Mouse (Mus musculus) heart, embryonic 12.5 days (tissue): Measurements from ENCODE around the gene Kif11. TPM values are rescaled to one million over a fixed set of nuclear protein-coding genes. Genes with fewer than 3 reads are reported as not detected.

ENCODE experiments used
- ATAC-seq: fragments of 200-750 bp; cut with Nextera tagmentation; 2 replicates; pipeline ENCODE4 v1.8.0; 2017; ENCODE audit warnings: moderate TSS enrichment, moderate library complexity; ENCODE audit not compliant: insufficient number of reproducible peaks, low FRiP score
- H3K27ac ChIP-seq: fragments of 300-500 bp; sonication (generic); 2 replicates; pipeline ENCODE4 v1.5.1; 2016; ENCODE audit warnings: mild to moderate bottlenecking, moderate library complexity; ENCODE audit not compliant: poor library complexity, severe bottlenecking
- H3K27me3 ChIP-seq: fragments of 300-500 bp; sonication (generic); replicated peaks from 2 replicates; pipeline ENCODE4 v1.6.1; 2016; ENCODE audit warnings: mild to moderate bottlenecking, moderate library complexity
- H3K36me3 ChIP-seq: fragments of 300-500 bp; sonication (generic); 2 replicates; pipeline ENCODE4 v1.6.1; 2016; ENCODE audit warnings: mild to moderate bottlenecking, moderate library complexity
- H3K4me1 ChIP-seq: fragments of 300-500 bp; sonication (generic); replicated peaks from 2 replicates; pipeline ENCODE4 v1.6.1; 2016; ENCODE audit warnings: mild to moderate bottlenecking
- H3K4me2 ChIP-seq: fragments of 300-500 bp; sonication (generic); 2 replicates; pipeline ENCODE4 v1.6.1; 2016; ENCODE audit warnings: mild to moderate bottlenecking, moderate library complexity
- H3K4me3 ChIP-seq: fragments of 300-500 bp; sonication (generic); 2 replicates; pipeline ENCODE4 v1.5.1; 2016; ENCODE audit warnings: mild to moderate bottlenecking
- H3K9ac ChIP-seq: fragments of 300-500 bp; sonication (generic); 2 replicates; pipeline ENCODE4 v1.6.1; 2016; ENCODE audit warnings: mild to moderate bottlenecking, moderate library complexity
- H3K9me3 ChIP-seq: fragments of 300-500 bp; sonication (generic); replicated peaks from 2 replicates; pipeline ENCODE4 v1.6.1; 2016; ENCODE audit warnings: mild to moderate bottlenecking, moderate library complexity
- WGBS: fragments of 180-500 bp; shearing (Covaris S2); methylation state at CpG from one replicate; pipeline ENCODE4 v1.1.7; 2016; 5-methylcytosine and 5-hydroxymethylcytosine counted together
- polyA plus RNA-seq: library from polyadenylated mRNA; unstranded; fragments of >200 nt; fragmentation: Nextera tagmentation; extraction: Ambion mirVana; gene quantifications from 2 replicates; pipeline ENCODE4 v1.2.1, GENCODE M21; 2016

Kif11 gene
- polyA plus RNA-seq, 1 experiment from 2014 or later: 53.6 TPM

DNA sequence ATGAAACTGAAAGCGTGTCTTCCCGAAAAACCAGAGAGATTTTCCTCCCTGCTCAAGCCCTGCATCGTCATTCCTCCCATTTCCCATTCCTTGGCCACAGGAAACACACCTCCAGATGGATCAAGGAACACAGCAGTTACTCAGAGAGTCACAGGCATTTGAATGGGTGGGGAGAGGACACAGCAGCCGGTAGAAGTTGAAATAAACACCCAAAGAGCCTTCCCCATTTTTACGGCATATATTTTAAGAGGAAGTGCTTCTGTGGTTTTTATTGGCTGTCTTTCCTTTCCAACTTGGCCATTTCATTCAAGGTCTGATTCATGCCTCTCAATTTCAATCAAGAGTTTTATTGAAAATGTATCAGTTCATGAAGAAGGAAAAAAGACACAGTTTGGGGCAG, 72.0 kb downstream of the Kif11 start:
- H3K4me3 ChIP-seq: no peak overlapping the region
- peaks cover 4% of the 10 kb centered on the region; the same call in 1 of the 2 replicates for H3K4me1 ChIP-seq
- no peaks in the 10 kb centered on the region for H3K36me3 ChIP-seq
- 62% methylated on average over 5 of the region's 5 CpGs for WGBS
- H3K27ac ChIP-seq: no peak overlapping the region
- no peak overlapping the region for H3K4me2 ChIP-seq
- H3K9me3 ChIP-seq: no peaks in the 10 kb centered on the region
- no peak overlapping the region for H3K9ac ChIP-seq
- no peak for ATAC-seq
- peaks cover 26% of the 10 kb centered on the region for H3K27me3 ChIP-seq

DNA sequence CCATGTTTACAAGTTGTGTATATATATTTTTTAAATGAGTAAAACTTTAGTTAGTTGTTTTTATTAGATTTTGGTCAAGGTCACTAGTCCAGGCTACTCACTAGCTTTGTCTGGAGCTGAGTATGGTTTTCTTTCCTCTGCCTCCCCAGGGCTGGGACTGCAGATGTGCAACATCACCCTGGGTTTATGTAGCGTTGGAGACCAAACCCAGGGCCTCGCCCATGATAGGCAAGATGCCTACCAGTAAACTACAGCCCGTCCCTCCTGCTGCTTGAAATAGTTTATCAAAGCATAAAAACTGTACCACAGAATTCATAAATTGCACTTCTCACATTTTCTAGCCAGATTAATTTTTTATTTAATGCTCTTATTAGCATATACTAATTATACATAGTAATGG, 73.0 kb downstream of the Kif11 start:
- Histone ChIP-seq H3K27me3 (peaks cover 34% of the 10 kb centered on the region), H3K9me3 (no peaks in the 10 kb centered on the region), H3K4me3 (no peak overlapping the region), H3K27ac (no peak overlapping the region), H3K36me3 (no peaks in the 10 kb centered on the region), H3K4me1 (no peaks in the 10 kb centered on the region), H3K9ac (no peak overlapping the region), H3K4me2 (no peak overlapping the region)
- no peak for ATAC-seq
- WGBS: 75% methylated on average over 3 of the region's 3 CpGs

DNA sequence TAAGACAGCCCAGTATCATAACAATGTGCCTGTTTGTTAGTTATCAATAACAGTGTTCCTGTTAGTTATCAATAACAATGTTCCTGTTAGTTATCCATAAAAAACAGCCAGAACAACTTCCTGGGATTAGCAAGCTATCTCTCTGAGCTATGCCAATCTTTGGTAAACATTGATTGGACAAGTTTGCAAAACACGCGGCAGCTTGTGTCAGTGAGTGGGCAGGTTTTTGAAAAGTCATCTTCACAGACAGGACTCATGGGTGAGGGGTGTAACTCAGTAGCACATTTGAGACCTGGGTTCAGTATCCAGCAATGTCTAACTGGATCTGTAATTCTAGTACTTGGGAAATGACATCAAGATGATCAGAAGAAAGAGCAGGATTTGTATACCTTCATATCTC, 79.3 kb downstream of the Kif11 start:
- Histone ChIP-seq H3K27me3 (peaks cover 23% of the 10 kb centered on the region), H3K4me1 (no peaks in the 10 kb centered on the region), H3K9ac (no peak overlapping the region), H3K4me3 (no peak overlapping the region), H3K36me3 (no peaks in the 10 kb centered on the region), H3K4me2 (no peak overlapping the region), H3K9me3 (peaks cover 9% of the 10 kb centered on the region; the same call in 1 of the 2 replicates), H3K27ac (no peak overlapping the region)
- WGBS: 66% methylated on average over 2 of the region's 2 CpGs
- no peak for ATAC-seq

DNA sequence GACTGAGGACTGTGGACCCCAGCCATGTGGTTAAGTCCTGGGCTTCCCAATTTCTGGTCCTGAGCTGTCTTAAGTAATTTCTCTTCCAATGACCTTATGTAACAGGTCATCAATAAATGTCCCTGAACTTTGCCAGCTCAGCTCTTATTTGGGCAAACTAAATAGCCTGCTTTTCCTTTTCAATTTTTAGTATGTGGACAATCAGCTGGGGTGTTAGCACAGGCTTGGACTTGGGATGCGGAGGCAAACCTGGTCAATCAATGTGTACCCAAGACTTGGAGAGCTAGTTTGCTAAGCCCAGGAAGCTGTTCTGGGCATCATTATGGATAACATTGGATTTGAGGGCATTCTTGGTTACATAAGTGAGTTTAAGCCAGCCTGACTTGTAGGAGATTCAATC, 79.8 kb downstream of the Kif11 start:
- no peaks in the 10 kb centered on the region for H3K36me3 ChIP-seq
- H3K4me2 ChIP-seq: no peak overlapping the region
- H3K4me3 ChIP-seq: no peak overlapping the region
- no peak overlapping the region for H3K9ac ChIP-seq
- no peak overlapping the region for H3K27ac ChIP-seq
- H3K9me3 ChIP-seq: peaks cover 14% of the 10 kb centered on the region; the same call in 1 of the 2 replicates
- ATAC-seq: no peak
- peaks cover 23% of the 10 kb centered on the region for H3K27me3 ChIP-seq
- no peaks in the 10 kb centered on the region for H3K4me1 ChIP-seq
- WGBS: 91% methylated on average over 1 of the region's 1 CpGs

GRCm38 (mm10) chr19:37458013-37458412, 81.8 kb downstream of the Kif11 start:
- Histone ChIP-seq H3K27ac (no peak overlapping the region), H3K27me3 (peaks cover 10% of the 10 kb centered on the region; the same call in 1 of the 2 replicates), H3K9ac (no peak overlapping the region), H3K4me1 (no peaks in the 10 kb centered on the region), H3K4me2 (no peak overlapping the region), H3K9me3 (peaks cover 20% of the 10 kb centered on the region; the same call in 1 of the 2 replicates), H3K36me3 (no peaks in the 10 kb centered on the region), H3K4me3 (no peak overlapping the region)
- whole genome bisulfite sequencing: 75% methylated on average over 6 of the region's 6 CpGs
- no peak for ATAC-seq

DNA sequence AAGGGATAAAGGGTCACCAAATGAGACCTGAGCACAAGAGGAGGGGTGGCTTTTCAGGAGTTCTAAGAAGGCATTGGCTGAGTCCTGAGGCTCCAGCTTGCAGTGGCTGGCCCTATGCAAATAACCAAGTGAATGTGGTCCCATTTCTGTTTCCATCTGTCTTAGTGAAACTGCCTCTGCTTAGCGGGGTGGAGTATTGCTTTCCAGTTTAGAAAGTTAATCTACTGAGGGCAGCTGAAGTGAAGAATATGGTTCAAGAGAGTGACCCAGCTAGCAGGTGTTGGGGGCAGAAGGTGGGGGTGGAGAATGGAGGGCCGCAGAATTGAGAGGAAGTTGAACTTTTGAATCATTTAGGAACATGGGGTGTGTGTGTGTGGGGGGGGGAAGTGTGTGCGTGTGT, 90.2 kb downstream of the Kif11 start:
- H3K27me3 ChIP-seq: 0 out of 2 replicates have a peak, but pooled peaks cover 2% of the 10 kb centered on the region
- H3K4me2 ChIP-seq: no peak overlapping the region
- 78% methylated on average over 3 of the region's 3 CpGs for WGBS
- H3K4me1 ChIP-seq: no peaks in the 10 kb centered on the region
- H3K4me3 ChIP-seq: no peak overlapping the region
- H3K9ac ChIP-seq: no peak overlapping the region
- H3K36me3 ChIP-seq: no peaks in the 10 kb centered on the region
- H3K27ac ChIP-seq: no peak overlapping the region
- peaks cover 2% of the 10 kb centered on the region; the same call in 1 of the 2 replicates for H3K9me3 ChIP-seq
- no peak for ATAC-seq

- no peaks in the 10 kb centered on the region for H3K36me3 ChIP-seq
- H3K9ac ChIP-seq: no peak overlapping the region
- ATAC-seq: no peak
- no peaks in the 10 kb centered on the region for H3K4me1 ChIP-seq
- H3K9me3 ChIP-seq: peaks cover 2% of the 10 kb centered on the region; the same call in 1 of the 2 replicates
- 0 out of 2 replicates have a peak, but pooled peaks cover 2% of the 10 kb centered on the region for H3K27me3 ChIP-seq
- H3K27ac ChIP-seq: no peak overlapping the region
- WGBS: 73% methylated on average over 5 of the region's 5 CpGs
- no peak overlapping the region for H3K4me2 ChIP-seq
- no peak overlapping the region for H3K4me3 ChIP-seq
Observed at GRCm38 (mm10) chr19:37466978-37467377, 90.8 kb downstream of the Kif11 start.

DNA sequence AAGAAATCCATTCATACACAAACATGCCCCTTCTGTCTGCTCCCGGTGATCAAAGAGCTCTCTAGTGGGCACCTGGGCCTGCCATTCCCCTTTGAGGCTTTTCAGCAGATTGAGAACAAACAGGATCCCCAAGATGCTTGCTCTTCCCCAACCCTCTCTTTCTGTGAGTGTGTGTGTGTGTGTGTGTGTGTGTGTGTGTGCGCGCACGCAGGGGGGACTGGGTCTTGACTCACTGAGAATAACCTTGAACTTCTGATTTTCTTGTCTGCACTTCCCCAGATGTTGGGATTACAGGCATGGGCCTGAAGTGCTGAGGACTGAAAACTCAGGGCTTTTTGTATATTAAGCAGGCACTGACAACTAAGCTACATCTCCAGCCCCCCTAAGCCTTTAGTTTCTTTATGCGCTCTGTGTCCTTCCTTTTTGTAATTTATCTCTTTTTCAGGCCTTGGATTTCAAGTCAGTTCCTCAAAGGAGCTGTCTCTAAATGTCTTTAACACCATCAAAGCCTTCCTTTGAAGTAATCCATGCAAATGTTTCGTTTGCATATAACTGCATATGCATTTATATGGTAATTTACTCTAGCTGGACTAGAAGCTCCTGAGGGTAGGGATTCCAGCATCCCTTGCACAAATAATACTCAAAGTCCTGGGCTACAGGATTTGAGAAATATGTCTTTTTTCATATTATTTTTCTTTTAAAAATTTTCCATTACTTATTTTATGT, 92.8 kb downstream of the Kif11 start:
- WGBS: 71% methylated on average over 6 of the region's 6 CpGs
- Histone ChIP-seq H3K9ac (no peak overlapping the region), H3K4me1 (no peaks in the 10 kb centered on the region), H3K27ac (no peak overlapping the region), H3K4me3 (no peak overlapping the region), H3K4me2 (no peak overlapping the region), H3K36me3 (no peaks in the 10 kb centered on the region), H3K27me3 (peaks cover 2% of the 10 kb centered on the region; the same call in 1 of the 2 replicates), H3K9me3 (no peaks in the 10 kb centered on the region; the same call in 1 of the 2 replicates)
- ATAC-seq: no peak

Other genes starting within 250 kb of the Kif11 start
- 101 and 103 TPM in 2 replicates for gene March5, start 168.9 kb upstream of the Kif11 start, polyA plus RNA-seq
- gene Cpeb3, start 167.8 kb upstream of the Kif11 start, polyA plus RNA-seq: 6.8 and 9.5 TPM in 2 replicates
- 62.0 and 62.7 TPM in 2 replicates for gene Ide, start 38.6 kb upstream of the Kif11 start, polyA plus RNA-seq
- gene Hhex, start 58.4 kb downstream of the Kif11 start, polyA plus RNA-seq: 13.4 and 14.0 TPM in 2 replicates
- gene Exoc6, start 174.0 kb downstream of the Kif11 start, polyA plus RNA-seq: 21.7 and 21.8 TPM in 2 replicates